Mouse (Mus musculus) cerebellum, adult 8-10 months (tissue): ENCODE results near the gene Ttll12.

Experiments
- DNase-seq: peaks from one replicate; pipeline ENCODE4 v3.0.0; 2022

Gene Ttll12

DNA sequence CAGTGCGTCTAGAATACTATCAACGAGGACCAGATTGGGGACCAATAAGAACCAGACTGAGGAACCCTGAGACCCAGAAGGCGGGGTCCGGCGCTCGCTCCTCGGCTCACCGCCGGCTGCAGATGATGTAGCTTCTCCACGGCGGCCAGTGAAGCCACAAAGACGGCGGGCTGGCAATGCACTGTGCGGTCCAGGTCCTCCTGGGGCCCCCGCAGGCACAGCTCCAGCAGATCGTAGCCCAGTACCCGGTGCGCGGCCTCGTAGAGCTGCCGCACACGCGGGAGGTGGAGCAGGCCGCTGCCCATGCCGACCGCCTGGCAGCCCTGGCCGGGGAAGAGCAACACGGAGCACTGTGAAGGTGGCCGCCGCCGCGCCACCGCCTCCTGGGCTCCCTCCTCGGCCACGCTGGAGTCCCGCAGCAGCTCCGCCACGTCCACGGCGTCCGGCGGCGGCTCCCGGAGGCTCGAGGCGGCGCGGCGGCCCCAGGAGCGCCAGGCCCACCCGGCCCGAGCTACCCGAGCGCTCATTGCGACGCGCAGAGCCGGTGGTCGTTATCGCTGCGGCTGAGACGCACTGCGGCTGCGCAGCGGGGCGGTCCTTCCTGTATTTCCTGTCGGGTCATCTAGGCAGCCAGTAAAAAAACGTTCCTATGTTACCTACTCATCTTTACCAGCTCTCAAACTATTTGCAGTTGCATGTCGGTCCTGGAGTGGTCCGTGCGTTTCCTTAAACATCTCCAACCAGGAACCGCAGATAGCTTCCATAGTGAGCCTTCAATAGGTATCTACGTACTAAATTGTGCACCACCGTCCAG, 39.6 kb downstream of the Ttll12 start:
- DNase-seq = peak; percentile 83

DNA sequence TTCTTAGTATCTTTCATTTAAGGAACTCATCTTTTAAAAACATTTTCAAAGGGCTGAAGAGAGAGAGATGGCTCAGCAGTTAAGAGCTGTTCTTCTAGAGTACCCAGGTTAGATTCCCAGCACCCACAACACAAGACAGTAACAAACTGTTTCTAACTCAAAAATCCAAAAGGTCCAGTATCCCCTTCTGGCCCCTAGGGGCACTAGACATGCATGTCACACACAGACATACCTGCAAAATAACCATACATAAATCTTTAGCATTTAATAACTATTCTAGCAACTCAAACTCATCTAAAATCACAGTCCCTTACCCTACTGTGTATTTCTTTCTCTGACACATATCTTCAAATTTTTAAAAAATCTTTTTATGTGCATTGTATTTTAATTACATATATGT, 41.1 kb downstream of the Ttll12 start:
- DNase-seq = no peak

DNA sequence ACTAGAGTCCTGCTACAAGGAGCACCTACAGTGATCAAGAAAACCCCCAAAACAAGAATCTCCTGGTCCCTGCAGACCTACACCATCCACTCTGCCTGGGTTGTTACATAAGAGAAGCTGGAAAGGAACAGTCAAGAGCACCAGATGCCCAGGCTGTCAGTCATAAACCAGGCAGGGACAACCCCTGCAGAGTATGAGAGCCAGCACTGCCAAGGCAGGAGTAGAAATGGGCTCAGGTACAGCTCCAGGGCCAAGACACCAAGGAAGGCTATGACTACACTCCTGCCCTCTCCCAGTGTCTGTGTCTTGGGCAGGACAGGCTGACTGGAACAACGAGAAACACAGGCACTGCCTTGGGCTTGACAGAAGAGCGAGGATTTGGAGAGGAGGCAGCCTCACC, 44.8 kb downstream of the Ttll12 start:
- no peak for DNase-seq

GRCm38 (mm10) chr15:83547144-83547543, 47.8 kb downstream of the Ttll12 start:
- no peak for DNase-seq

GRCm38 (mm10) chr15:83546029-83546428, 48.9 kb downstream of the Ttll12 start:
- no peak for DNase-seq

DNA sequence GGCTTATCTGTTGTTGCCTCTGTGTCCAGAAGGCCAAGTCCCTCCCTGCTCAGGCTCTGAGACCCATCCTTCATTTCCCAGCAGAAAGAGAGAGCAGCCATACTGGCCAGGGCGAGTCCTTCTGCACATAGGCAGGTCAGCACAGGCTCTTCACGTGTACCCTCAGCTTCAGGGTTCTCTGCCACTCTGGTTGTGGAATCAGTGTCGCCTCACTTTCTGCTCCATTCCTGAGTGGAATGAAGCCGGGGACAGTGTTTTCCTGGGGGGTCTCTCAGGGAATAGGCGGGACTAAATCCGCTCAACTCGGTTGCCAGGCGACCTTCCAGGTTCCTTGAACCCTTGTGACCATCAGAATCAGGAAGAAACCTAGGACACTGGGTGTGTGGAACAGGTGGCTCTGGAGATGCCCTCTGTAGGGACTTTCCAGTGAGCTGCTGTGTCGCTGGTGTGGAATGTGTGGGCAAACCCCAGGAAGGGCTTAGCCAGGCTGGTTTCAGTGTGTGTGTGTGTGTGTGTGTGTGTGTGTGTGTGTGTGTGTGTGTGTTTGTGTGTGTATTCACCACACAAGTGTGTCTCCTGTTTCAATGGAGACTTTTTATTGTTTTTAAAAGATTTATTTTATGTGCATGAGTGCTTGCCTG, 53.2 kb downstream of the Ttll12 start:
- DNase-seq = no peak

DNA sequence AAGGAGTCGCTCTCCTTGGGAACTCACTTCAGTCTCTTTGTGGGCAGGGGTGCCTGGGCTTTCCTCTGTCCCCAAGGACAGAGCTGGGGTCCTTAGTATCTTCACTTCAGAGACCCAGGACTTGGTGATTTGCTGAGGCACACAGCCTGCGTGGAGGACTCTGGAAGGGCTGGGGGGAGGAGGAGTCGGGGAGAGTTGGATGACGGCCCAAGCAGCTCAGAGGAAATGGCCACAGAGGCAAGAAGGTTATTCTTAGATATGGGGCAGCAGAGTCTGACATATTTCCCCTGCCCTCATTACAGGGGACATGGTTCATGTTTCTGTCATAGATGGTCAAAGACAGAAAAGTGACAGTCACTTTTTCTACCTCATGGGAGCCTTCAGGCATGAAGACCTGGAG, 55.1 kb downstream of the Ttll12 start:
- DNase-seq = no peak

- DNase-seq = no peak
Observed at GRCm38 (mm10) chr15:83538855-83539254, 56.1 kb downstream of the Ttll12 start.

DNA sequence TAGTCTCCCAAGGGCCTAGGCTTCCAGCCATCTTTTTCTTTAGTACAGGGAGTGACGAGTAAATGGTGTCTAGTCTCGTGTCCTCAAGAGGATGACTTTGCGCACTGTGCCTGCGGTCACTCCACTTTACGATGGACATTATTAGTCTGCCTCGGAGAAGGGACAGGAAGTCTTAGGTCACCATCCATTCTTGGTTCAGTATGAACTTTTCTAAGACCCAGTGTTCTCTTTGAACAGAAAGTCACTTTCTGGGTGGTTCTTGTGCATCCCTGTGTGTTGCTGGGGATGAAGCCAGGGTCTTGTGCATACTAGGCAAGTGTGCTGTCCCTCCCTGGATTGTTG, 59.1 kb downstream of the Ttll12 start:
- no peak for DNase-seq

GRCm38 (mm10) chr15:83534960-83535889, 59.7 kb downstream of the Ttll12 start:
- DNase-seq = no peak

DNA sequence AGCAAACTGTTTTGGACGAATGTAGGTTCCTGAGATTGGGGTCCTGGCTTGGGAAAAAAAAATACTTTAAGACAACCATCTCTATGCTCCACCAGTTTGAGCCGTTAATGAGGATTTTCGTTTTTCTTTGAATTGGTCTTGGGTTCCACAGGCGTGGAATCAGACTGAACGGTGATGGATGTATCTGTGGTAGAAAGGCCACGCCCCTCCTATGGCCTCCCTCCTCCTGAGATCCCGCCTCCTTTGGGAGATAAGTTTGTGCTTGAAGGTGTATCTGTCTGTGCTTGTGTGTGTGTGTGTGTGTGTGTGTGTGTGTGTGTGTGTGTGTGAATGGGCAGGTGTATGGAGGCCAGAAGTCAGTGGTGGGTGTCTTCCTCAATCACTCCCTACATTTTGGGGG, 62.4 kb downstream of the Ttll12 start:
- no peak for DNase-seq

- no peak for DNase-seq
Observed at GRCm38 (mm10) chr15:83531961-83532469, 62.9 kb downstream of the Ttll12 start.

DNA sequence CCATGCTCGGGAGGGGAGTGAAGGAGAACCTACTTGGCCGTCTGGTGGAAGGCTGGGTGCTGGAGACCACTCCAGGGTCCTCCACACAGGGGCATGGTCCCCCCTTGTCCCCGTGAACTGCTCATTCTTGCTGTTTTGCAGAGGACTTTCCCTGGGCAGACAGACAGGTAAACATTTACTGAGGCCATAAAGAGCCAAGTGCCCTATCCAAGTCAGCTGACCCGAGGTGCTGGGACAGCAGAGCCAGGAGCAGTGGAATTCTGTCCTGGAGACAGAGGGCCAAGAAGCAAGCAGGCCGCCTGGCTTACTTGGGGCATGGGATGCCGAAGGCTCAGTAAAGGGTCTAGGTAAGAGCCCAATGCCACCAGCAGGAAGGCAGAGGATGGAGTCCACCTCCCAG, 64.3 kb downstream of the Ttll12 start:
- no peak for DNase-seq

DNA sequence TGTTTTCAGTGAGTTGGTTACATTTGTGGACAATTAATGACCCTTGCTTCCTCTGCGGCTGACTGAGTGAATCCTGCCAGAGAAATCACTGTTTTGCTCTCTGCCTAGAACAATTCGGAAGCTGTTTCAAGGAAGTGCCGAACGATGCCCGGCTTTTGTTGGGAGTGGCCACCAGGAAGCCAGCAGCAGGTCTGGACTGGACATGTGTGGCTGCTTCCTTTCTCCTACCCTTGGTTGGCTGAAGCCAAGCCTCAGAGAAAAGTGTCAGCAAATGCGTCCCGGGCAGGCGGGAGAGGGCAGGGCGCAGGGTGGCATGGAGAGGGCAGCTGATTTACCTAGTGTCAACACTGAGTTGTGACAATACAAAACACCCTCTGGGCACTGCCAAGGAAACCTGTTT, 64.7 kb downstream of the Ttll12 start:
- DNase-seq = no peak

GRCm38 (mm10) chr15:83529765-83530164, 65.2 kb downstream of the Ttll12 start:
- no peak for DNase-seq

DNA sequence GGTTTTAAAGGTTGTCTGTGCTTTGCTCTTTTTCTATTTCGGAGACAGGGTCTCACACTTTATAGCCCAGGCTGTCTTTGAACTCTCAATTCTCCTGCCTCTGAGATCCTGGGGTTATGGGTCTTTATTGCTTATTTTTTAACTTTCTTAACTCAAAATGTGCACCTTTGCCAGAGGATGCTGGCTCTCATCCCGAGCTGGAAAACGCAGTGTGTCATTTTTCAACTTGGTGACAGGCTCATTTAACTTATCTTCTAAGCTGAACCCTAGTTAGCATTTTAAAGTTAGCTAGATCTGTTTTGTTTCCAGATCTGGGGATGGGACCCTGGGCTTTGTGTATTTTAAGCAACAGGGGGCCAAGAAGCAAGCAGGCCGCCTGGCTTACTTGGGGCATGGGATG, 66.1 kb downstream of the Ttll12 start:
- no peak for DNase-seq

DNA sequence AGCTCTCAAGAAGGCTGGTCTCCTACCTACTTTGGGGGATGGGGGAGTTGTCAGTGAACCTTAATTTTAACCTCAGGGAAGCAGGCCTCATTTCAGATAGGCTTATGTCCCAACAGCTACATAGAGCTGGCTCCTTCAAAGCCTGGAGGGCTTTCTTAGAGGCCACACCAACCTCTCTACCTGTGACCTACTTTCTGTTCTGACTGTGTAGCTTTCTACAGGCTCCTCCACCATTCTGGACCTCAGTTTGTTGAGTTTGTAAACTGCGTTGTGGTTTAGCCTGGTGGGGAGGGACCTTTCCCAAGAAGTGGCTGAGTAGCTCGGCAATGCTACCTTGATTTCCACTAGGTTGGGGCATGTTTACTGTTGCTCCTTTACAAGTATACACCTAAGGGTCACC, 67.2 kb downstream of the Ttll12 start:
- DNase-seq = no peak

DNA sequence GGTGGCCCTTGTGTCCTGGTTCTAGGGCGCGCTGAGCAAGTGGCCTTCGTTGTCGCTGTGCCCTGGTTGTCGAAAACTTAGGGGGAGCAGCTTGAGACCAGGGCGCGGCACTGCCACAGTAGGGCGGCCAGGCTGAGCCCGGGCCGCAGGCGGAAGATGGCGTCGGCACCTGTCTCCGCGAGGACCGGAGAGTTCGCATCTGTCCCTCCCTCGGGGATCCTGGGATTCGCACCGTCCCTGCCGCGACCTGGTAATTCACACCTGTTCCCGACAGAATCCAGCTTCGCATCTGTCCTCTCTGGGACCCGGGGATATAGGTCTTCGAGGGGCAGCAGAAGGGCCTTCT, 67.9 kb downstream of the Ttll12 start:
- DNase-seq = no peak

DNA sequence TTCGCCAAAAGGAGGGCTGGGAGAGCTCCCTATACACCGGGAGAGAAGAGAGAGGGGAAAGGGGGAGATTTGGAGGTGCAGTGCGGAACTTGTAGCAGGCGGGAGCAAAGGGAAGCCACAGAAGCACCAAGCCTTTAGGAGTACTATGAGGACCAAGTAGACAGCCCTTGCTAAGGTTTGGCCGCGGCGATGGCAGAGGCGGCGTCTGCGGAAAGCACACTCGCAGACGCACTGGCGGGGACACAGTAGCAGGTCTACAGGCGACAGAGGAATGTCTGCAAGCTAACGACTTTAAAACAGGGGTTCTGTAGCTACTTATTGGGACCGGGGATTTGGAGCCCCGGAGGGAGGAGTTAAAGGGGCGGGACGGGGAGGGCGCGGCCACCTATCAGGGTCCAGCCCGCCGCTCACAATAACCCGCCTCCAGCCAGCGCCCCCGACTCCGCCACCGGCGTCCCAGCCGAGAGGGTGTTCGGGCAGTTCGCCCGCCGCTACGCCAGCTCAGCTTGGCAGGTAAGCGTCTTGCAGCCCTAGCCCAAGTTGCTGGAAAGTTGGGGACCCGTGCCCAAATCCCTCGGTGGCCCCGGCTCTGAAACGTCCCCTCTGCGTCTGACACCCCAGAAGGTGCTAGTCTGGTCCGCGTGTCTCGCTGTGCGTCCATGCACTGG, 68.4 kb downstream of the Ttll12 start, which contains the start of gene Bik:
TSS of gene Bik (plus strand) at position 439 of the 668 bp plus-strand sequence.
- DNase-seq = no peak
